Mouse (Mus musculus): ENCODE measurements at regions not wholly inside any gene's neighbourhood (a gene's known extent, or its start where the extent isn't known, plus 50 kb on each side); places are given as distances from the start of the nearest gene placed in this dataset.

- TF ChIP-seq CTCF (IDR thresholded peaks at IDR 0.05; ENCODE audit: control insufficient read depth, insufficient read depth, insufficient read length) (no peak), MYOD1 (IDR thresholded peaks at IDR 0.05; ENCODE audit: control insufficient read depth, insufficient read length, low read depth) (no peak), USF1 (IDR thresholded peaks at IDR 0.05; ENCODE audit: low read depth) (no peak)
Observed at GRCm38 (mm10) chr1:82168158-82168557, 64.8 kb upstream of the Gm9747 start.
